Mouse (Mus musculus): ENCODE measurements around the gene Fbxo39. TPM values are rescaled to one million over a fixed set of nuclear protein-coding genes. Genes with fewer than 3 reads are reported as not detected.
"Not testable (repeated sequence)": the region's sequence is repeated elsewhere in the genome, so short reads cannot be mapped to it uniquely, and the experiment has no call there.

Gene Fbxo39
- total RNA-seq, 2 experiments from 2014 or later: not detected

DNA sequence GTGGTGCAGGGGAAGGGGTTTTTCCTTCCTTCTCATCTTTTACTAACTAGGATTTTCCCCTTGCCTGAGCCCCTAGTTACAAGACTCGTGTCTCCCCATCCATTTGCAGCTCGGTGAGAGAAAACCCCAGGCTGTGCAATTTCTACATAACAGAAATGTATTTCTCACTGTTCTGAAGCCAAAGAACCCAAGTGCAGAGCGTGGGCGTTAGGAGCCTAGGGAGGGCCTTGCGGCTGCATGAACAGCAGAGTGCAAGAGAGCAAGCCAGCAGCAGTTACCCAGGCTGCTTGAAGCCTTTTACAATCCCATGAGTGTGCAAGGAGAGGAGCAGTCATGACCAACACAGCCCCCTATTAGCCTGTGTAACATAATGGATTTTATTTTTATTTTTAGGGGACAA, 6.8 kb upstream of the Fbxo39 start:
- intact Hi-C loops (cut with DNase I): no loop called here
- no peak for DNase-seq (ENCODE audit: extremely low spot score in 1 of 2, low spot score in 2 of 2)

DNA sequence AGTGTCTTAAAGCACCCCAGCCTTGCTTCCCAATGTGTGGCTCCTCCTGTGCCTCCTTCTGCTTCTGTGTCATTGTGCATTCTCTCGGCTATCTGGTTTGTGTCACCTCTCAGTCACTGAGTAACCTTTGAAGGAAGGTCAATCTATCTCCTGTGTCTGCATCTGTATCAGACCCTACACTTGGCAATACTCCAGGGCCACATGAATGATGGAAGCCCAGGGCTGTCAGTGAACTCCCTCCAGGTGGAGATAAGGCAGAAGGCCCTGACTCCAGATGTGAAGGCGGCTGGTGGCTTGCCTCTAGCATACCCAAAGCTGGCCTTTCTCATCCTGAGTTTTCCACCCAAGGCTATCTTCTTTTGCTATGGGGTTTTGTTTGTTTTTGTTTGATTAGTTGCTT, 5.3 kb upstream of the Fbxo39 start:
- intact Hi-C loops (cut with DNase I): no loop called here
- no peak for DNase-seq (ENCODE audit: extremely low spot score in 1 of 2, low spot score in 2 of 2)

DNA sequence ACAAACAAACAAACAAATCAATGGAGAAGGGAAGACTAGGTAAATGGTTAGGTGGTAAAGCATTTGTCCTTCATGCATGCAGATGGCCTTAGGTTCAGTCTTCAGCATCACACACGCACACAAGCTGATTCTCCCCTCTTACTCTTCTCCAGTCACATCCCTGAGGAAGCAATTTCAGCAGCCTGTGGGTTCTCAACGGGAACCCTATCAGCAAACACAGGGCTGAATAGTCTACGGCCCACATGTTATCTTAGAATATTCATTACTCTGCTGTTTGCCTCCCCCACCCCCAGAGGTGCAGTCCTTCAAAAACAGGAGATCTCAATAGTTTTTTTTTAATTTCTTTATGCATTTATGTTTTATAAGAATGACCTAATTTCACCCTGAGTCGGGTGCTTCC, 3.8 kb upstream of the Fbxo39 start:
- DNase-seq (ENCODE audit: extremely low spot score in 1 of 2, low spot score in 2 of 2): no peak
- intact Hi-C loops (cut with DNase I): no loop called here

DNA sequence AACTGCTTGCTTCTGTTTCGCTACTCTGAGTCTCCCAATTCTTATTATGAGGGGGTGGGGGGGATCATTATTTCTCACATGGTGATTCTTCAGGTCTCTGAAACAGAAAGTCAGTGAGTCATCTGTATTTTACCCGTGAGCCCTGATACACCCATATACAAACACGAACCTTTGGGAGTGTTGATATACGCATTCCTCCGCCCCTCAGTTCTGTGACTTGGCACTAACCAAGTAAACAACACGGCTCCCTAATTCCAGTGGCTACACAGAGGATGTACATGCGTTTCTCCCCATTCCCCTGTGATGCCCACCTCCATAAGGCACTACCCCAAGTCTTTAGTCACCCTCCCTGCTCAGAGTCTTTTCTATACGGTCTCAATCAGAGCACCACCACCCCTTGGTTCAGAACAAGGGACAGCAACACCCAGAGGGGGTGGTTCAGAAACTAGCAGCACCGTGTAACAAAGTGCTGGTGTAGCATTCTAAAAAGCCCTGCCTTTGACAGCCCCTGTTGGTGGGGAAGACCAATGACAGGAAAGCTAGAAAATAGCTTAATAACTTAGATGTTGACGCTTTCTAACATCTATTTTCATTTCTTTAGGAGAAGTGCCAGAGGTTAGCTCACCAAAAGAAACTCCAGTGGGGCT, 2.8 kb upstream of the Fbxo39 start:
- intact Hi-C loops (cut with DNase I): no loop called here
- no peak for DNase-seq (ENCODE audit: extremely low spot score in 1 of 2, low spot score in 2 of 2)

DNA sequence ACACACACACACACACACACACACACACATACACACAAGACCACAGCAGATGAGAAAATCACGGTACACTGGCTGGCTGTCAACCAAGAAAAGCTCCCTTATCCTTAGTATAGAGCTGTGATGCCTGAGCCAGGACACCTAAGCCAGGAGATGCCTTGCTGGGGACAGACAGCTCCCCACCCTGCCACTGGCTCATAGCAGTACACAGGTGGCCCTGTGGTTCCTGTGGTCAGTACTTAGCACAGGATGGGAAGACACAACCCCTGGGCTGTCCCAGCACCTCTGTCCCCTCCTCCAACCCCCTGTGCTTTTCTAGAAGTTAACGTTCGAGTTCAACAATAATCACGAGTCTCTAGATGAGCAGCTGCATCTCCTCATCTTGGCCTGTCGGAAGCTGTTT, 3.8 kb downstream of the Fbxo39 start:
- intact Hi-C loops (cut with DNase I): no loop called here
- no peak for DNase-seq (ENCODE audit: extremely low spot score in 1 of 2, low spot score in 2 of 2)

DNA sequence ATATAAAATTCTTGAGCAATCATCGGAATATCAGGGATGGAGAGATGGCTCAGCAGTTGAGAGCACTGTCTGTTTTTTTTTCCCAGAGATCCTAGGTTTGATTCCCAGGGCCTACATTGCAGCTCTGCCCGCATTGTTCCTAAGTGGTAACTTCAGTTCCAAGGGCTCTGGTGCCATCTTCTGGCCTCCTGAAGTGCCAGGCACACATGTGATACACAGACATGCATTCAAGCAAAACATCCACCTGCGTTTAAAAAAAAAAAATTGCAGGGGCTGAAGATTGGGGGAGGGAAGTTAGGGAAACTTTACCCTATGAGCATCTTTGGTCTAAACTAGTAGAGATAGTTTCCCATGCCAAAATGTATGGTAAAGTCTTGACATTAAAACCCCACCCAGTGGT, 10.2 kb downstream of the Fbxo39 start:
- intact Hi-C loops (cut with DNase I): loop anchor here (5.0 kb wide), 1 partner anchor 97 kb away; no protein-coding TSS in a partner anchor
- DNase-seq (ENCODE audit: extremely low spot score in 1 of 2, low spot score in 2 of 2): no peak

DNA sequence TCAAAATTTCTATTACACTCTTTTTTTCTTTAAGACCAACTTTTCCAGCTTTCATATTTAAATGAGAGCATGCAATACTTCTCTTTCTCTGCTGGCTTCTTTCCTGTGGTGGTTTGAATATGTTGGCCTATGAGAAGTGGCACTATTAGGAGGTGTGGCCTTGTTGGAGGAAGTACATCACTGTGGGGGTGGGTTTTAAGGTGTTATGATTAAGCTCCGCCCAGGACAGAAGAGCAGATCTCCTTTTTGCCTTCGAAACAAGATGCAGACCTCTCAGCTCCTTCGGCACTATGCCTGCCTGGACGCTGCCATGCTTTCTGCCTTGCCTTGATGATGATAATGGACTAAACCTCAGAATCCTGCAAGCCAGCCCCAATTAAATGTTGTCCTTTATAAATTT, 11.5 kb downstream of the Fbxo39 start:
- intact Hi-C loops (cut with DNase I): no loop called here
- no peak for DNase-seq (ENCODE audit: extremely low spot score in 1 of 2, low spot score in 2 of 2)

DNA sequence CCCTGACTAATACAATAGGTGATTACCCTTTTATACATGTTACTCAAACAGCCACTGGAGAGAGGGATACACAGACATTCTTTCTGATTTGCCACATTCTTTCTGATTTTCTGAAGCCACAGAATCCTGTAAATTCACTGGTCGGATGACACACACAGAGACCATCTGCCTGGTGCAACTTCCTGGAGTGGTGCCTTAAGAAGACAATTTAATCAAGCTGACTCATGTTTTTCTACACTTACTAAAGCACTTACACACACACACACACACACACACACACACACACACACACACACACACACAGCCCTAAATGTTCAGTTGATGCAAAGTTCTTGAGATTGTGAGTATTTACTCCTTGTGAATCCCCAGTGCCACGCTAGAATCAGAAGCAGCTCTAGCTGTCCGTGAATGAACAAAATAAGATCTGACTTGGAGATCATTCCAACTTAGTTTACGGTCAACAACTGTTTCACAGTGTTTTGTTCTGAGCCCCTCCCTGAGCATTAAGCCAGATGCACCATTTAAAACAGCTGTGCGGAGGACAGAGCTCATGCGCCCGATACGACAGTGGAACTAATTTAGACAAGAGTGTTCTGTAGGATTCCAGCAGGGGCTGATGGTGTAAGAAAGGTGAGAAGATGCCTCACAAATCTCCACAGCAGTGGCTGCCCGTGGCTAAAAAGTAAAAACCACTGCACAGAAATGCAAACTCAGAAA, 18.9 kb downstream of the Fbxo39 start:
- intact Hi-C loops (cut with DNase I): no loop called here
- no peak for DNase-seq (ENCODE audit: extremely low spot score in 1 of 2, low spot score in 2 of 2)

DNA sequence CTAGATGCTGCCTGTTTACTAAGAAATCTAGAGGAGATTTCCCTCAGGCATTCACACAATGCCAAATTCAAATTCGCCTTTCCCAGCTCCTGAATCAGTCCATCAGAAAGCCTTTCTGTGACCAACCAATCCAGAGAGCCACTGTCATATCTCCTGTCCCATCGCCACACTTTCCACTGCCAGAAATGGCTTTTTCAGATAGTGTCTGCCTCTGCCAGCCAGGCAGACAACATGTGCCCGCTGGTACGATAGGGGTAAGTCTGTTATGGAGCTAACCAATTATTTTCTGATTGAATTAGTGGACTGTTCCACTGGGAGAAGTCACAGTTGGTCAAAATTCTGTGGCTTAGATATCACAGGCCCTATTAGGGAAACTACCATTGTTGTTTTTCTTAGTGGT, 20.4 kb downstream of the Fbxo39 start:
- intact Hi-C loops (cut with DNase I): no loop called here
- no peak for DNase-seq (ENCODE audit: extremely low spot score in 1 of 2, low spot score in 2 of 2)

DNA sequence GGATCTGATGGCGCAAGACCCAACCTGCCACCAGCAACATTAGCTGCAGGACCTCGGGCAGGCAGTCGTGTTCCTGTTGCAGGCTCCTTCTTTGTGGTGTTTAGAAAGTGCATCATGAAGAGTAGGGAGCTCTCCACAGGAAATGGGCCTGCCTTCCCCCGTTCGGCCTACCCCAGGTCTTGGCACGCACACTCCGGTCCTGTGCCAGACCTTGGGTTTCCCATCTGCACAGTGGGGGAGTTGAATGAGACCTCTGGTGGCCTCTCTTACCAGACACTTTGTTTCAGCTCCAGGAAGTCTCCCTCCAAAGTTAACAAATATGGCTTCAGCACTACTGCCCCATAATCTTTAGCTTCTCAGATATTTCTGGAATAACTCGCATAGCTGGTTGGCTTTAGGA, 22.5 kb downstream of the Fbxo39 start:
- intact Hi-C loops (cut with DNase I): no loop called here
- DNase-seq (ENCODE audit: extremely low spot score in 1 of 2, low spot score in 2 of 2): no peak

DNA sequence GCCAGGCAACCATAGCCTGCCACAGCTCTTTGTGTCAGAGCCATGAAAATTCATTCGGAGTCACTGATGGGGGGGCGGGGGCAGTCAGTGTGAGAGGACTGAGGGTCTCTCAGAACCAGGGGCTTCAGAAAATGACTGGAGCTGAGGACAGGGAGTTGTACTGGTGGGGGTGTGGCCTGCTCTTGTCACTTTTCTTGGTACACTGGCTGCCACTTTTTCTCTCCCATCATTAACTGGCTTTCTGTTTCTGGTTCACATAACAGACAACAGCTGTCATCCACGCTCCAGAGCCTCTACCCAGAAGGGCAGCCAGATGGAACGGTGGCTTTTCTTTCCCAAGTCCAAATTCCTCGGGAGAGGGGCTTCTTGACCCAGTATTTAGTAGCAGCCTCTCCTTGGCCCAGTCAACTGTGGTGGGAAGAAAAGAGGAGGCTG, 24.2 kb downstream of the Fbxo39 start:
- intact Hi-C loops (cut with DNase I): no loop called here
- no peak for DNase-seq (ENCODE audit: extremely low spot score in 1 of 2, low spot score in 2 of 2)

DNA sequence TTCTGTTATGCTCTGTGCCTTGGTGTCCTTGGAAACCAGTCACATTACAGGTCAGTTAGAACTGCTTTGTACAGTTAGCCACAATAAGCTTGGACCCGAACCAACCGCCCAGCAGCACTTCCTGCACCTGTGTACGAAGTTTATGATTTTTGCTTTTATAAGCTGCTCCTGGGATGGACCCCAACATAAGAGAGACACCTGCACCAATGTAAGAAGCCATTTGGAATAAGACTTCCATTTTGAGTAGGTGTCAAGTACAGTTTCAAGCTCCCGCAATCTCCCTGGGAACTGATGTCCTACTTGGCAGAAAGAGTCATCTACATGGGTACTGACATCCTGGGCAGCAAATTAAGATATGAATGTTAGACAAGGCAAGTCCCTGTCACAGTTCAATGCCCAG, 25.5 kb downstream of the Fbxo39 start:
- DNase-seq (ENCODE audit: extremely low spot score in 1 of 2, low spot score in 2 of 2): no peak
- intact Hi-C loops (cut with DNase I): loop anchor here (5.0 kb wide), 2 partner anchors 112 to 223 kb away; no protein-coding TSS in a partner anchor

DNA sequence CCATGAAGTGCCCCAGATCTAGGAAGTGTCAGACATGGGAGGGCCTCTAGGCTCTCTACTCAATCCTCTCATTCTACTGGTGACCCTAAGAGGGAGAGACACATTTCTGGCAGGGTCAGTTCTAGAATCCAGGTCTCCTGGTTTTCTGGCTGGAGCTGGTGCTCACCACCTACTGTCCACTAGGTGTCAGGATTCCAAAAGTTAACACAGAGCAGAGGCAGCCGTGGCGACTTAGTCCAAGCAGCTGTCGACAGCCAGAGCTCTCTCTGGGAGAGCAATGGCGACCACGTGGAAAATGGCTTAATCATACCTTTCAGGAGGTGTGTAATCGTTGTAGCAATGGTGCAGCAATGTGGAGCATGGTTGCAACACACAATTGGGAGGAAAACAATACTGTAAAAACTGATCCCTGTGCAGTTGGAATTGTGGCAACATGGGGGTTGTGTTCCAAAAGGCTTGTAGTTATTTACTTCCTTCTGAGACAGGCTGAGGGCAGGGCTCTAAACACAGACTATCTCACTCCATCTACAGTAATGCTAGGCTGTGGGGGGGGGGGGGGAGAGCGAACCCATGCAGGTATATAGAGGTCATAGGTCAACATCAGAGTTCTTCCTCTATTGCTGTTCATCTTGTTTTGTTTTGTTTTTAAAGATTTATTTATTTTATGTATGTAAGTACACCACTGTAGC, 28.4 kb downstream of the Fbxo39 start:
- peak; percentile 58 to 73 for DNase-seq (ENCODE audit: extremely low spot score in 1 of 2, low spot score in 2 of 2)
- intact Hi-C loops (cut with DNase I): loop anchor here (2.0 to 5.0 kb wide), 3 partner anchors 86 to 220 kb away; no protein-coding TSS in a partner anchor

DNA sequence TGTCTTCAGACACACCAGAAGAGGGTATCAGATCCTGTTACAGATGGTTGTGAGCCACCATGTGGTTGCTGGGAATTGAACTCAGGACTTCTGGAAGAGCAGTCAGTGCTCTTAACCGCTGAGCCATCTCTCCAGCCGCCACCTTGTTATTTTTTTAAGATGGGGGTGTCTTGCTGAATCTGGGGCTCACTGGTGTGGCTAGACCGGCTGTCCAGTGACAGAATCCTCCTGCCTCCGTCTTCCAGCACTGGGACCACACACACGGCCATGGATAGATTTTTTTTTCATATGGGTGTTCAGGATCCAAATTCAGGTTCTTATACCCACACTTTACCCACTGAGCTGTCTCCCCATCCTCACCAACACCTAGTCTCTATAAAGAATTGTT, 29.0 kb downstream of the Fbxo39 start:
- DNase-seq (ENCODE audit: extremely low spot score in 1 of 2, low spot score in 2 of 2): not testable (repeated sequence)
- intact Hi-C loops (cut with DNase I): loop anchor here (2.0 to 5.0 kb wide), 3 partner anchors 86 to 219 kb away; no protein-coding TSS in a partner anchor

DNA sequence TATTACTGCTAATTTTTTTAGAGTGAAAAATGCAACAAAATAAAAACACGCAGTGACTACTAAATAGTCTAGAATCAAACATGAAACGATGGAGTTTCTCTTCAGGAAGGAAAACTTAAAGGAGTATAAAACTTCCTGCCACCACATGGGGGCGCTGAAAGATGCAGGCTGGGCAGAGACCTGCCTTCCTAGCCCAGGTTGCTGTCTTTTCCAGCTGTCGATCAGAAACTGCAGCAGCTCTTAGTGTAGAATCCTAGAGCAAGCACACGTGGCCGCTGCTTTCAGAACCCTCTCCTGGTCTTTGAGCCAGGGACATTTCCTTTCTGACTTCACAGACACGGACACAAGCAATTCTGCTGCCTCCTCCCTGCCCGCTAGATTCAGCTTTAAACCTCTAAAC, 29.7 kb downstream of the Fbxo39 start:
- peak in 1 of 2 experiments; percentile 58 for DNase-seq (ENCODE audit: extremely low spot score in 1 of 2, low spot score in 2 of 2)
- intact Hi-C loops (cut with DNase I): loop anchor here (2.0 to 5.0 kb wide), 3 partner anchors 85 to 218 kb away; no protein-coding TSS in a partner anchor

DNA sequence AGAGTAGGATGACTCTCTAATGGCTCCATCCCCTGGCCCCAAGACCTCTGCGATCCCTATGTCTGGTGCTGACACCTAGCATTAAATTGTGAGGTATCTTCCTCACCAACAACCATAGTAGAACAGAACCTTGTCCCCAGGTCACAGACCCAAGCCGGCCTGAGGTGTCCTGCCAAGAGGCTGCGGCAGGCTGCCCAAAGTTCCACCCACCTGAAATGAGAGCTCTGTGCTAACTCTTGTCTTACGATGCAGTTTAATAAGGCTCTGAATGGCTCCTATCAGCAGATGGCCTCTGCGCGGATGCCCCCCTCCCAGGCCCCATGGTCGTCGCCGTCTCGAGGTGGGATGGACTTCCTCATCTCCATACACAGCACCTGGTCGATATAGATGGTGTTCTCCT, 30.2 kb downstream of the Fbxo39 start:
- no peak for DNase-seq (ENCODE audit: extremely low spot score in 1 of 2, low spot score in 2 of 2)
- intact Hi-C loops (cut with DNase I): loop anchor here (5.0 kb wide), 2 partner anchors 117 to 218 kb away; no protein-coding TSS in a partner anchor

DNA sequence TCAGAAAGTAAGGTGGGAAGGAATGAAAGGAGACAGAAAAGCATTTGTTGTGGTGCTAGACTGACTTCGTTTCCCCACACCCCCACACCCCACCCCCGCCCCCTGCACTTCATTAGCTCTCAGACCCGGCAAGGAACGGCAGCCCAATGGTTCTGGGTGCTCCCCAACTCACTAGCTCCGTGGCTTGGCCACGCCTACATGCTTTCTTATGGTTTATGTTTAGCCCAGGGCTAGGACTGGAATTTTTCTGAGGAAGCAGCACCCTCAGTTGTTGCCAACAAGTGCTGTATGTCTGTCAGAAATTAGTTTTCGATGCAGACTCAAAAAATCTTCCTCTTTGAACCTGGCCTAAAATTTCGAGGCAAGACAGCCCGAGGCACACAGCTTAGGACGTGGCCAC, 34.3 kb downstream of the Fbxo39 start:
- intact Hi-C loops (cut with DNase I): no loop called here
- DNase-seq (ENCODE audit: extremely low spot score in 1 of 2, low spot score in 2 of 2): no peak

DNA sequence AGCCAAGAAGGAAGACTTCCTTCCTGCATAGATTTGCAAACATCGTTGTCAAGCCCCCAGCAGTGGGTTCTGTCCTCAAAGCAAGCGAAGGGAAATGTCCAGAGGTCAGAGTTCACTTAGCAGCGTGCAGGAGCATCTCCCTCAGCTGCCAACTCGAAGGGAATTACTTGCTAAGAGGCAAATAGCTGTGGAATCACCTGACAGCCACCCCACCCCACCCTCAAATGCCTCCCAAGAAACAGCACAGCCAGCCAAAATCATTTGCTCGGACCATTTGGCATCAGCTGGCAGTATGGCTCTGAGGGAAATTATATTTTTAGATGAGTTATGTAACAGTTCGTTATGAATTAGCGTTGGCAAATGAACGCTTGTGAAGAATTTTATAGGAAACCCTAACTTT, 34.8 kb downstream of the Fbxo39 start:
- intact Hi-C loops (cut with DNase I): no loop called here
- no peak for DNase-seq (ENCODE audit: extremely low spot score in 1 of 2, low spot score in 2 of 2)

DNA sequence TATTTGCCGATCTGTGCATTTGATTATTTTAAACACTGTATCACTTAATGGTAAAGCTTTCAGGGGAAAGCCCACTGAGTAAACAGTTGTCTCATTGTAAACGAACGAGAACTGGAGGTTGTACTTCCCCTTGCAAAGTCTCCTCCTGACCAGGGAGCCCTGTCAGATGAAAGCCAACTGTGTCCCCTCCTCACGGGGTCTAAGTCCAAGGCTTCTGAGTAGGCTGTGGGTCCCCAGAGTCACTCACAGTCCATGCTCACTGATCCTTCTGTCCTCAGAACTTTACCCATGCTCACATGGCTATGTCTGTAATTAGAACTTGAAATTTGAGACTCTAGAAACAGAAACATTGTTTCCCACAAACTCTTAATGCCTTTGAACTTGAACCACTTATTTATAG, 35.4 kb downstream of the Fbxo39 start:
- DNase-seq (ENCODE audit: extremely low spot score in 1 of 2, low spot score in 2 of 2): no peak
- intact Hi-C loops (cut with DNase I): no loop called here

DNA sequence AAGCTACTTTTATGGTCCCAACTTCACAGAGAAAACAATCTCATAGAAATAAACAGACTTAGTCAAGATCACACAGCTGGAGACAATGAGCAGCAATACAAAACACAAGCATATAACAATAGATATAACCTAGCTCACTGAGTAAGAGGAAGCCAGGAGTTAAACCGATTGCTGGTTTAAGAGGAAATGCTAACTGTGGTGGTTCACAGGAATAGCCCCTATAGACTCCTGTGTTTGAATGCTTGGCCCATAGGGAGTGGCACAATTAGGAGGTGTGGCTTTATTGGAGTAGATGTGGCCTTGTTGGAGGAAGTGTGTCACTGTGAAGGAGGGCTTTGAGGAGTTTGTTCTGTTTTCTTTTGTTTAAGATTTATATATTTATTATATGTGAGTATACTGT, 38.0 kb downstream of the Fbxo39 start:
- intact Hi-C loops (cut with DNase I): no loop called here
- no peak for DNase-seq (ENCODE audit: extremely low spot score in 1 of 2, low spot score in 2 of 2)

Data from left cerebral cortex, postnatal 10 days (tissue).